Mouse (Mus musculus) retina, postnatal 7 days (tissue): ENCODE data around the gene 4933425L06Rik.

Experiments used
- DNase-seq: peaks from one replicate; pipeline ENCODE4 v3.0.0-alpha.2; 2012; ENCODE audit warnings: low read depth, low spot score

4933425L06Rik gene

GRCm38 (mm10) chr13:105081862-105082261, at the start of gene 4933425L06Rik:
TSS of gene 4933425L06Rik (plus strand) at chr13:105082122.
- no peak for DNase-seq

- no peak for DNase-seq
Measured at GRCm38 (mm10) chr13:105037816-105038215, 44.1 kb upstream of the 4933425L06Rik start.

- no peak for DNase-seq
Measured at GRCm38 (mm10) chr13:105038334-105038733, 43.6 kb upstream of the 4933425L06Rik start.

GRCm38 (mm10) chr13:105043882-105044281, 38.0 kb upstream of the 4933425L06Rik start:
- DNase-seq, result no peak

- DNase-seq, result no peak
Measured at GRCm38 (mm10) chr13:105047377-105047776, 34.5 kb upstream of the 4933425L06Rik start.

- DNase-seq, result no peak
Measured at GRCm38 (mm10) chr13:105048662-105049061, 33.3 kb upstream of the 4933425L06Rik start.

GRCm38 (mm10) chr13:105051432-105051831, 30.5 kb upstream of the 4933425L06Rik start:
- DNase-seq, result no peak

GRCm38 (mm10) chr13:105053618-105054017, 28.3 kb upstream of the 4933425L06Rik start:
- DNase-seq, result peak; percentile 3

- DNase-seq, result peak; percentile 36
Measured at GRCm38 (mm10) chr13:105054181-105054940, 27.6 kb upstream of the 4933425L06Rik start, which contains the start of gene Rgs7bp. TSS of gene Rgs7bp (minus strand) at chr13:105054930.

- no peak for DNase-seq
Measured at GRCm38 (mm10) chr13:105054941-105055309, 27.0 kb upstream of the 4933425L06Rik start.

GRCm38 (mm10) chr13:105055374-105055773, 26.5 kb upstream of the 4933425L06Rik start:
- no peak for DNase-seq

- DNase-seq, result no peak
Measured at GRCm38 (mm10) chr13:105066119-105066518, 15.8 kb upstream of the 4933425L06Rik start.

GRCm38 (mm10) chr13:105066890-105067845, 14.8 kb upstream of the 4933425L06Rik start:
- no peak for DNase-seq

GRCm38 (mm10) chr13:105089276-105089675, 7.4 kb downstream of the 4933425L06Rik start:
- no peak for DNase-seq

GRCm38 (mm10) chr13:105096316-105096715, 14.4 kb downstream of the 4933425L06Rik start:
- no peak for DNase-seq

GRCm38 (mm10) chr13:105100705-105101104, 18.8 kb downstream of the 4933425L06Rik start:
- no peak for DNase-seq

- DNase-seq, result no peak
Measured at GRCm38 (mm10) chr13:105104385-105104784, 22.5 kb downstream of the 4933425L06Rik start.

GRCm38 (mm10) chr13:105111599-105111998, 29.7 kb downstream of the 4933425L06Rik start:
- DNase-seq, result no peak

GRCm38 (mm10) chr13:105121617-105122016, 39.7 kb downstream of the 4933425L06Rik start:
- DNase-seq, result no peak

- DNase-seq, result no peak
Measured at GRCm38 (mm10) chr13:105122092-105122491, 40.2 kb downstream of the 4933425L06Rik start.

- DNase-seq, result no peak
Measured at GRCm38 (mm10) chr13:105130080-105130479, 48.2 kb downstream of the 4933425L06Rik start.

- no peak for DNase-seq
Measured at GRCm38 (mm10) chr13:105132370-105132769, 50.4 kb downstream of the 4933425L06Rik start.
